Mouse (Mus musculus): Measurements from ENCODE around the gene Mgl2.

Mgl2 gene

GRCm38 (mm10) chr11:70171181-70171580 lies 41.1 kb downstream of the Mgl2 start:
- DNase-seq: no peak

GRCm38 (mm10) chr11:70171847-70172246 lies 41.7 kb downstream of the Mgl2 start:
- DNase-seq: peak in 1 of 2 experiments; percentile 51

- DNase-seq: no peak
Measured at GRCm38 (mm10) chr11:70172298-70172697, 42.2 kb downstream of the Mgl2 start.

GRCm38 (mm10) chr11:70174491-70174890 lies 44.4 kb downstream of the Mgl2 start:
- DNase-seq: no peak

- DNase-seq: peak in 1 of 2 experiments; percentile 16
Measured at GRCm38 (mm10) chr11:70177647-70178046, 47.5 kb downstream of the Mgl2 start.

- no peak for DNase-seq
Measured at GRCm38 (mm10) chr11:70178311-70178710, 48.2 kb downstream of the Mgl2 start.

- DNase-seq: no peak
Measured at GRCm38 (mm10) chr11:70178756-70179155, 48.6 kb downstream of the Mgl2 start.

GRCm38 (mm10) chr11:70179401-70179800 lies 49.3 kb downstream of the Mgl2 start:
- DNase-seq: peak in 1 of 2 experiments; percentile 31

GRCm38 (mm10) chr11:70180496-70180895 lies 50.4 kb downstream of the Mgl2 start:
- DNase-seq: no peak

GRCm38 (mm10) chr11:70185120-70185519 lies 55.0 kb downstream of the Mgl2 start:
- DNase-seq: no peak
